Mouse (Mus musculus): Measurements from ENCODE around the gene Fgf12. TPM values are rescaled to one million over a fixed set of nuclear protein-coding genes. Genes with fewer than 3 reads are reported as not detected.
A peak's percentile ranks its signal among the peaks of the same experiment; 100 is the strongest.

Fgf12 gene
- total RNA-seq (2021): under 1 TPM; 0.18 to 0.60 TPM
- long read RNA-seq, experiment 1: 0 reads
- long read RNA-seq, experiment 2: 0 reads

DNA sequence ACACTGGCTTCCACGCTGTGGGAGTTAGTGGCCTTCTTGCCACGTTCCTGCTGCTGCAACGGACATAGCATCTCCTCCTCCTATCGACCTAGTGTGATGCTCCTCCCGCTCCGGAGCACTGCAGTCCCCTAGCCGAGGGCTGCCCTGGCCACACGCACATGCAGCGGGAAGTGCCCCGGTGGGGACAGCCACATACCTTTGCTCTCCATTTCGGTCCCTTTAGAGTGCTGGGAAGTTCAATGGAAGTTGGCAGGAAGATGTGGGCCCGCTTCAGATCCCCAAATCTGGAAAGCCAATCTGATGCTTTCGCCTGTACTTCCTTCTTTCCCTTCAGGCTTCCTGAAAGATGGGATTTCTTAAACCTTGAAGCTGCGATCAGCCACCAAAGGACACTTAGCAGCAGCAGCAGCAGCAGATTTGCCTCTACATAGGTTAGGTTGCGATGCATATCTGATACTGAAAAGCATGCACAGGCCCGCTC, at the start of gene Fgf12:
Gene Fgf12 (minus strand): TSS at position 431 of the 481 bp plus-strand sequence.
- intact Hi-C loops (cut with DNase I; ENCODE audit: low total_unique reads): no loop called here
- no peak for DNase-seq

GRCm38 (mm10) chr16:28793115-28793514, 40.2 kb upstream of the Fgf12 start:
- intact Hi-C loops (cut with DNase I; ENCODE audit: low total_unique reads): no loop called here
- peak; percentile 18 for DNase-seq

- intact Hi-C loops (cut with DNase I; ENCODE audit: low total_unique reads): no loop called here
- no peak for DNase-seq
Measured at GRCm38 (mm10) chr16:28770276-28770675, 17.4 kb upstream of the Fgf12 start.

DNA sequence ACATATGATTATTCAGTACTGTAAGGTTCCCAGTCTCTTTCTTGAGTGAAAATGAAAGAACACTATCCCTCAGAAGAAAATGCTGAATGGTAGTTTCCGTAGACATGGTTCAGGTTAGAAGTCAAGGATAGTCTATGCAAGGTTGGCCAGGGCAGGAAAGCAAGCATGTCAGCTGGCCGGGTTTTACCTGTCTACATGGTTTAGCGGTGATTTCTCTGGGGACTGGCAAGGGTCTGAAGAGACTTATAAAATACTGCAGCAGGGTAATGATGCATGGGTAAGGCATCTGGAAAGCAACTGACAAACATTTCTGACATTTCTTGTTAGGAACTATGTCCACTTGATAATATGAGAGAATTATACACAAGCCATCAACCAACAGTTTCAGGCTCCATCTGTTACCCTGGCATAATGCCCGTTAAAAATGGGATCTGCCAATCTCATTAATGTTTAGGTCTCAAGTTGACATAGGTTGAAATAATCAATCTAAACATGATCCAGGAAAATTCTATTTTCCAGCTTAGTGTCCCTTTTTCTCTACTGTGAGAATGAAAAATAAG, 8.6 kb upstream of the Fgf12 start:
- intact Hi-C loops (cut with DNase I; ENCODE audit: low total_unique reads): no loop called here
- no peak for DNase-seq

DNA sequence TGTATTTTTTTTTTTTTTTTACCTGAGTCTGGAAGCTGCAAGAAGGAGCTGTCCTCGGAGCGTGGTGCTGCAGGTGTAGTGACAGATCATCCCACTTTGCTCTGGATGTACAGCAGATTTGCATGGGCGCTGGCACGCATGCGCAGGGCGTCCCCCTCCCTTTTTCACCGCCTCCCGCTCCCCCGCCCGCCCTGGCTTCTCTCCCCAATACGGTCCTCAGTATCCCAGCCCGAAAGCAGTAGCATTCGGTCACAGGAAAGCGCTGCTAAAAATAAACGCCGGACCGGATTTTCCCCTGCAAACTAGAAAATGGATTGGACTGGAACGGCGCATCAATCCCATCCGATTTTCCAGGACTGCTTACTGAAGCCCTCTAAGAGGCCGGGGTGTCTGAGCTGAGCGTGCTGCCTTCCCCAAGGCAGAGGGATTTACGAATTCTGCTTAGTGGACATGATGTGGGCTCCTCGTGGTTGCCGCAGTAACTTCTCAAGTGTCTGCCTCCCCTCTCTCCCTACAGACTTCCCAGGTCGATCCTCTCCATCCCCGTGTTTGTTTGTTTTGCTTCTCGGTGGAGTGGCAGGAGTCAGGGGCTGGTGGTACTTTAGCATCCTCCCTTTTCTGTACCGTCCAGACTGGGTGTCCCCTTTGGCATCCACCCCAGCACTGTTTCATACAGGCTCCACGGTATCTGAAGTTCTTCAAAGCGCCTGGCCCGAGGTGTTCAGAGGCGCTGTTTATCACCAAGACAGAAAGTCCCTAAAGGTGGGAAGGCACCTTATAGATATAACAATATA, 453 bp upstream of the Fgf12 start:
- intact Hi-C loops (cut with DNase I; ENCODE audit: low total_unique reads): no loop called here
- DNase-seq: peak; percentile 54

GRCm38 (mm10) chr16:28734461-28734860, 18.4 kb downstream of the Fgf12 start:
- no peak for DNase-seq
- intact Hi-C loops (cut with DNase I; ENCODE audit: low total_unique reads): no loop called here

- DNase-seq: no peak
- intact Hi-C loops (cut with DNase I; ENCODE audit: low total_unique reads): no loop called here
Measured at GRCm38 (mm10) chr16:28726792-28727191, 26.1 kb downstream of the Fgf12 start.

GRCm38 (mm10) chr16:28706623-28707022, 46.2 kb downstream of the Fgf12 start:
- no peak for DNase-seq
- intact Hi-C loops (cut with DNase I; ENCODE audit: low total_unique reads): no loop called here

DNA sequence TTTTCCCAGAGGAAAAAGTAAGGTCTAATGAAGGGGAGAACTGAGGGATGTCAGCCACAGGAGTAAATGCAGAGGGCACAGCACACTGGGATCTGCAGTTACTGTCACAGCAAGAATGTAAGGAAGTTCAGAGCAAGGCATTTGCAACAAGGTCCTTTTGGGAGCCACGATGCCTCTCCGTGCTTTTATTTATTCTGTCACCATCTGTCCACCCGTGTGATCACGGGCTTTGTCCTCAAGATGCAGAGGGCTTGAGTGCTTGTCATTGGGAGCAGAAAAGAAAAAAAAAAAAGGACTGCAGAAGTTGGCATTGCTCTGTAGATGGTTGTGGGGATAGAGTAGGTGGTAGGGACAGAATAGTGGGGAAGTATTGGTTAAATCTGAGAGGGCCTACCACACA, 52.5 kb downstream of the Fgf12 start:
- intact Hi-C loops (cut with DNase I; ENCODE audit: low total_unique reads): no loop called here
- DNase-seq: no peak

- intact Hi-C loops (cut with DNase I; ENCODE audit: low total_unique reads): no loop called here
Measured at GRCm38 (mm10) chr16:28696851-28697250, 56.0 kb downstream of the Fgf12 start.

DNA sequence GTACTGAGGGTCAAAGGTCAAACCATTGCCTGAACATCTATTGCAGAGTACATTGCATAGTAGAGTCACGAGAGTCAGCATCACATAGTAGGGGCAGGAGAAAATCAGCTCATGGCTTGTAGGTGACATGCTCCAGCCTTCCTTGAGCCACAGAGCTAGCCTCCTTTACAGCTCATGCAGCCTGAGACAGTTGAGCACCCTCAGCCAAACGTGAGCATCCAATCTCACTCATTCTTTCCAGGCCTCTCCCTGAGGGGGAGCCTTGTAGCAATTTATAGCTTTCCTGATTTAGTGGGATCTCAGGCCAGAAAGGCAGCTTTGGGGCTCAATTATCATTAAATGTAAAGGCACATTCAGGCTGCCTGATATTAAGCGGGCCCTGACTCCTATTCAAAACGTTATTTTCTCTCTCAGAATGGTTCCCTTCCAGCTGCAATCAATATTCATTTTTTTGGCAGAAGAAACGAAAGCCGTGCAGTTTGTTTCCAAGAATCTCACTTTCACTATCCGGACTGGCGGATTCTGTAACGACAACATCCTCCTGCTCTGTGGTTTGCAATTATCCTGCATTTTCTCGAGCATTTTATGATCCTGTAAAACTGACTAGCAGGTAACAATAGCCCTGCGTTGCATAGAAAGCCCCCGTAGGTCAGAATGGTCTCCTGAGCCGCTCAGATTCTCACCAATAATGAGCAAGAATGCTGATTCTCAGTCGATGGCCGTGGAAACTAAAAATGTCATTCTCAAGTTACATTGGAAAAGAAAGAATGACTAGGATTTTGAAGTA, 58.6 kb downstream of the Fgf12 start:
- DNase-seq: no peak
- intact Hi-C loops (cut with DNase I; ENCODE audit: low total_unique reads): no loop called here

More at GRCm38 (mm10) chr16:28696851-28697250, 56.0 kb downstream of the Fgf12 start:
- no peak for DNase-seq

DNA sequence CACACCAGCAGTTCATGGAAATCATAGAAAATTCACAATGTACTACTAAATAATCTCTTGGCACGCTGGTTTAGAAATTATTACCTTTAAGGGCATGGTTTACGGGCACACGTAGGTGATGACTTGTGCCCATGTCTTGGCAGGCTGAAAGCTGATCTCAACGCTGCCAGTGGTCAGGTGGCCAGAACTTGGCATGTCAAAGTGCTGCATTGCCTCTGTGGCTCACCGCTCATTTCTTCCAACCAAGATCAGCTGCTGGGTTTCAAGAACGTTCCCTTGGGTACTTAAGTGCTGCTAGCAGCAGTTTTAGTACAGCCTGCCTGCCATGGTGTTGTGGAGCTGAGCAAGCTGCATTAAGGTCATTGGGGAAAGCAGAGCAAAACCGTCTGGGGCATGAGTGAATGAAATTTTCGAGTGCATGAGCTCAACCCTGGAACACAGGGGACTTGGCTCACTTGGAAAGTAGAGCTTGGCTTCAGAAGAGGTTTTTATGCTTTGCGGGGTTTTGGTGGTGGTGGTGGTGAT, 63.9 kb downstream of the Fgf12 start:
- intact Hi-C loops (cut with DNase I; ENCODE audit: low total_unique reads): no loop called here
- DNase-seq: peak; percentile 18

- DNase-seq: no peak
- intact Hi-C loops (cut with DNase I; ENCODE audit: low total_unique reads): no loop called here
Measured at GRCm38 (mm10) chr16:28681625-28682024, 71.2 kb downstream of the Fgf12 start.

- intact Hi-C loops (cut with DNase I; ENCODE audit: low total_unique reads): no loop called here
- DNase-seq: no peak
Measured at GRCm38 (mm10) chr16:28668815-28669347, 84.0 kb downstream of the Fgf12 start.

- intact Hi-C loops (cut with DNase I; ENCODE audit: low total_unique reads): no loop called here
Measured at GRCm38 (mm10) chr16:28652640-28653039, 100.2 kb downstream of the Fgf12 start.

DNA sequence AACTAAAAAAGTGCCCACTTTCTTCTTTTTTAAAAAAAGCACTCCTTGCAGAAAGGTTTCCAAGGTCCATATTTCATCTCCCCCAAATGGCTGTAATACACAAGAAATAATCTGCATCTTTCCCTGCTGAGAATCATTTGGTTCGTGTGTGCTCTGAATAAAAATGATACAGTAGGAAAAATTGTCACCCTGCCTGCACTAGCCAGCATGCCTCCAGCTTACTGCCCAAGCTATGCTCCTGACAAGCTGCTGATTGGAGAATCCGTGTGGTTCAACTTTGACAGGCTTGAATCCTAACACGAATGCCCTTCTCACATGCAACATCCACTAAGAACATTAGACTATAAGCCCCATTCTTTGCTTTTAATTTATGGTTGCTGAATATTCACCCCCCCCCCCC, 102.3 kb downstream of the Fgf12 start:
- intact Hi-C loops (cut with DNase I; ENCODE audit: low total_unique reads): no loop called here
- no peak for DNase-seq

More at GRCm38 (mm10) chr16:28652640-28653039, 100.2 kb downstream of the Fgf12 start:
- no peak for DNase-seq

DNA sequence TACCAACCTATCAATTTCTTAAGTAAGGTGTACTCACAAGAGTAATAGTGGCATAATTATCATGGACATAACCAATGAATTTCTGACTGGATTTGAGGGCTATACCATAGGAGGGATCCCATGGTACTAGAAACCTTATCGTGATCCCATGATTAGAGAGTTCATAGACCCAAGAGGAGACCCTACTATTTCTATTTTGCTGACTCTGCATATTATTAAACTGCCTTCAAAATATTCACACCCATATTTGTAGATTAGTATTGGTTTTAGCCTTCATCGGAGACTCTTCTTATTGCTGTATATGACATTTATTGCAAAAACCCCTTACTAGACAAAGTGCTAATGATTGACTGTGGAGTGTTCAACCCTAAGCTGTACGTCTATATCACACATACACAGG, 107.8 kb downstream of the Fgf12 start:
- intact Hi-C loops (cut with DNase I; ENCODE audit: low total_unique reads): no loop called here
- DNase-seq: no peak

DNA sequence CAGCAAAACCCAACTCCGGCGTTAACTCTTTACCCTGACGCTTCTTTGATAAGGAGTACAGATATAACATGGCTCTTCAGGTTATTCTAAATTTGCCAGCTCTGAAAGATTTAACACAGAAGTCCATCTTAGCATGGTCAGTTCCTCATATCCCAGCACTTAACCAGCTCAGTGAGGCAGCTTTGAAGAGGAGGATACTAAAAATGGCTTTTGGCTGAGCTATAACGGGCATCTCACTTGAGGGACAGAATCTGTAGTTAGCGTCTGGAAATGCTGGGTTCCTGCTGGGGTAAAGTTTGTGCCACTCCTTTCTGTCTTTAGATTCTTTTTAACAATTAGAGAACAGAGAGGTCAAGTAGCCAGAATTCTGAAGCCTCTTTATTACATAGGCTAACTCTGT, 121.1 kb downstream of the Fgf12 start:
- no peak for DNase-seq
- intact Hi-C loops (cut with DNase I; ENCODE audit: low total_unique reads): no loop called here

DNA sequence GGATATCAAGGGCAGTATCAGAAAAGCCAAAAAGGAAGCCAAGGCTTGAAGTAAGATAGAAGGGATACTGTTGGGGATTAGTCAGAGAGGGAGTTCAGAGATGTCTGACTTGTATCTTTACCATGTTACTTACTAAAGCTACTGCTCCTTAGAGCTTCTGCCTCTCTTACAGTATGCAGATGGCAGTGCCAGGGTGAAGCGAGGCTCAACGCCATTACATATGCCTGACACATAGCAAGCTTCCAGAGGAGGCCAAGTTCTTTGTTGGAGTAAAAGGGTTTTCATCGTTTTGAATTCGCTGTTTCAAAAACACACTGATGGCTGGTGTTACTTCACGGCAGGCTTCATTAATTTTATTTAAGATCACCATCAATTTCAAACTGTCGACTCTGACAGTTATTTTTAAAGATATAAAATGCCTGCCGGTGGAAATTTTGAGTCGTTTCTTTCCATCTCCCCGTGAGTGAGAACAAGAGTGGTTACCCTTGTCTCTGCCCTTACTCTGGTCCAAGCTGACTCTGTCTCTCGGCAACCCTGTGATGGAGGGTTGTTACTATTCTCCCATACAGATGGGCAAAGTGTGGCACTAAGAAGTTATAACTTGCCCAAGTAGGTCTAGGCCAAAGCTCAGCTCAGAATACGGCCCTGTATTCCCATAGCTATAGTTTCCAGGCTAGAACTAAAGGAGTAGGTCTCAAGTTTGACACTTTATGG, 121.9 kb downstream of the Fgf12 start:
- DNase-seq: no peak
- intact Hi-C loops (cut with DNase I; ENCODE audit: low total_unique reads): no loop called here
